Mouse (Mus musculus) heart, embryonic 13.5 days (tissue): ENCODE results near the gene Ranbp9. TPM values are rescaled to one million over a fixed set of nuclear protein-coding genes. Genes with fewer than 3 reads are reported as not detected.

Experiments used
- ATAC-seq: fragments of 200-750 bp; cut with Nextera tagmentation; 2 replicates; pipeline ENCODE4 v1.8.0; 2017; ENCODE audit warnings: moderate TSS enrichment; ENCODE audit not compliant: insufficient number of reproducible peaks, low FRiP score, low TSS enrichment; ENCODE audit errors: extremely low read depth
- H3K27ac ChIP-seq: fragments of 300-500 bp; sonication (generic); replicated peaks from 2 replicates; pipeline ENCODE4 v1.5.1; 2015; ENCODE audit warnings: moderate library complexity, mild to moderate bottlenecking, inconsistent platforms
- H3K27me3 ChIP-seq: fragments of 300-500 bp; sonication (generic); replicated peaks from 2 replicates; pipeline ENCODE4 v1.6.1; 2015; ENCODE audit warnings: mild to moderate bottlenecking, inconsistent platforms
- H3K36me3 ChIP-seq: fragments of 300-500 bp; sonication (generic); 2 replicates; pipeline ENCODE4 v1.6.1; 2015; ENCODE audit warnings: mild to moderate bottlenecking, inconsistent platforms
- H3K4me1 ChIP-seq: fragments of 300-500 bp; sonication (generic); 2 replicates; pipeline ENCODE4 v1.6.1; 2015; ENCODE audit warnings: inconsistent platforms
- H3K4me2 ChIP-seq: fragments of 300-500 bp; sonication (generic); 2 replicates; pipeline ENCODE4 v1.6.1; 2015; ENCODE audit warnings: inconsistent platforms, mild to moderate bottlenecking, moderate library complexity
- H3K4me3 ChIP-seq: fragments of 300-500 bp; sonication (generic); 2 replicates; pipeline ENCODE4 v1.5.1; 2015; ENCODE audit warnings: moderate library complexity, mild to moderate bottlenecking, inconsistent platforms
- H3K9ac ChIP-seq: fragments of 300-500 bp; sonication (generic); 2 replicates; pipeline ENCODE4 v1.6.1; 2015; ENCODE audit warnings: inconsistent platforms, mild to moderate bottlenecking, moderate library complexity
- H3K9me3 ChIP-seq: fragments of 300-500 bp; sonication (generic); 2 replicates; pipeline ENCODE4 v1.6.1; 2016; ENCODE audit warnings: inconsistent platforms
- WGBS: fragments of 180-500 bp; shearing (Covaris S2); methylation state at CpG from one replicate; pipeline ENCODE4 v1.1.7; 2015; ENCODE audit warnings: mixed read lengths; 5-methylcytosine and 5-hydroxymethylcytosine counted together
- polyA plus RNA-seq: library from polyadenylated mRNA; unstranded; fragments of >200 nt; fragmentation: Nextera tagmentation; extraction: Ambion mirVana; gene quantifications from 2 replicates; pipeline ENCODE4 v1.2.1, GENCODE M21; 2015

Gene Ranbp9
- polyA plus RNA-seq, 1 experiment from 2014 or later: 4.9 TPM

DNA sequence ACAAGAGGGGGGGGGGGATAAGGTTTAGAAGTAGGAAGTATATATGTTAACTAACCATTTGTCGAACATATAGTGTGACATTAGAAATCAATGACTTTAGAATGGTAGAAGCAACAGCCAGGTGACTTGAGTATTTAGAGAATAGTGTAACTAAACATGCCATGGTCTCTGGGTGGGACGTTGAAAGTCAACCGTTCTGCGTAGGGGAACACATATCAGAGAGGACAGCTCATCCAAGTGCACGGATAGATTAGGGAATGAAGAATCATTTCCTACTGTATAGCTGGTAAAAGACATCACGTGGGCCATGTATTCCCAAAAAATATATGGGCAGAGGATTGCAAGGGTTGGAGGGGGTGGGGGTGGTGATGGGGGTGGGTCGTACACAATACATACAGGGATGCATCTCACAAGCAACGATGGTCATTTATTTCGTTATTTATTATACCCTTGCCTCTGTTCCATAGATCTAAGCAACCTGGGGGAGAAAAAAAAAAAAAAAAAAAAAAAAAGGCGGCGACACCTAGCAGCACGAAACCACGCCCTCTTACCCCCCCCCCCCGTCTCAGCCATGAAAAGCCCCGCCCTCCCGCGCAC, 83.3 kb downstream of the Ranbp9 start:
- WGBS: 53% methylated on average over 13 of the region's 17 CpGs
- peaks cover 4% of the 10 kb centered on the region; the same call in 1 of the 2 replicates for H3K9me3 ChIP-seq
- H3K36me3 ChIP-seq: peaks cover 62% of the 10 kb centered on the region
- H3K9ac ChIP-seq: peak overlapping the region; percentile 95; the same call in 1 of the 2 replicates
- 0 out of 2 replicates have a peak overlapping the region, but pooled peaks have one; percentile 97 for H3K27ac ChIP-seq
- peaks cover 16% of the 10 kb centered on the region for H3K4me1 ChIP-seq
- no peaks in the 10 kb centered on the region for H3K27me3 ChIP-seq
- H3K4me2 ChIP-seq: peak overlapping the region; percentile 91
- ATAC-seq: no peak
- peak overlapping the region; percentile 89 for H3K4me3 ChIP-seq

- no peaks in the 10 kb centered on the region for H3K4me1 ChIP-seq
- H3K4me2 ChIP-seq: no peak overlapping the region
- H3K9ac ChIP-seq: no peak overlapping the region
- H3K36me3 ChIP-seq: peaks cover 34% of the 10 kb centered on the region
- no peaks in the 10 kb centered on the region for H3K27me3 ChIP-seq
- no peak overlapping the region for H3K27ac ChIP-seq
- no peaks in the 10 kb centered on the region for H3K9me3 ChIP-seq
- ATAC-seq: no peak
- H3K4me3 ChIP-seq: no peak overlapping the region
- 92% methylated on average over 10 of the region's 10 CpGs for WGBS
Measured at GRCm38 (mm10) chr13:43385321-43385720, 95.8 kb downstream of the Ranbp9 start.

- H3K4me2 ChIP-seq: no peak overlapping the region
- H3K4me1 ChIP-seq: no peaks in the 10 kb centered on the region
- no peak overlapping the region for H3K4me3 ChIP-seq
- no peaks in the 10 kb centered on the region for H3K27me3 ChIP-seq
- H3K27ac ChIP-seq: no peak overlapping the region
- no peaks in the 10 kb centered on the region for H3K9me3 ChIP-seq
- 65% methylated on average over 3 of the region's 3 CpGs for WGBS
- peaks cover 53% of the 10 kb centered on the region for H3K36me3 ChIP-seq
- no peak overlapping the region for H3K9ac ChIP-seq
- no peak for ATAC-seq
Measured at GRCm38 (mm10) chr13:43379989-43380388, 101.1 kb downstream of the Ranbp9 start.

DNA sequence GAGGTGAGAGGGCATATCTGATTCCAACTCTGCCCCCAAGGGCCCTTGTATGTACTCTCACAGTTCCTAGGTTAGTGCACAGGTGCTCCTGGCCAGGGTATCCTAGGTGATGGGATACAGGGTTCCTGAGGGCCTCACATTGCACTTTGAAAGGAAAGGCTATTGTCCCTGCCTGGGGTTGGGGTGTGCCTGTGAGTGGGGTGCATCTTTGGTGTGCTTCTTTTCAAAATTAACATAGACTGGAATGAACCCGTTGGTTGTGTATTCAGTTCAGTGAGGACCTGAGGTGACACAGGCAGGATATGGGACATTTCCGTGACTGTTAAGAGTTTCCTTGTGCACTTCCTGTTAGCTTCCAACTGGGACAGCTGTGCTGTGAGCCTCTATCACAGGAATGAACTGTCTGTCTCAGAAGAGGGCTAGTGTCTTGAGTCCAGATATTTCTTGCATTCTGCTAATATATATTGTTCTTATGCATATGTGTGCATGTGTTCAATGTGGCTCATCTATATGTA, 106.1 kb downstream of the Ranbp9 start:
- Histone ChIP-seq H3K36me3 (peaks cover 60% of the 10 kb centered on the region), H3K4me3 (no peak overlapping the region)
- no peak for ATAC-seq

DNA sequence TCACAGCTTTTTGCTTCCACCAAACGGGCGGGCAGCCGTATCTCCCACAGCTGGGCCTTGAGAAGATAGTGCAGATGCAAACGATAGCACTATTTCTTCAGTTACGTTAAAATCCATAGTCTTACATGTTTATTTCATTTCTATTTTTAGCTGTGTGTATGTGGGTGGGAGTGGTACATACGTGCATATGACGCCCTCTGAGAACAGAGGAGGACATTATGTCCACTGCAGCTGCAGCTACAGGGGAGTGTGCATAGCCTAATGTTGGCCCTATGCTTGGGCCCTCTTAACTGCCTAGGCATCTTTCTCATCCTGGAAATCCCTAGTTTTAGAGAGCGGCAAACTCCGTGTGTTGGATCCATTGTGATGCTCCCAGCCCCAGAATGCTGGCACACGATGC, 106.9 kb downstream of the Ranbp9 start:
- WGBS: 79% methylated on average over 10 of the region's 10 CpGs
- no peak overlapping the region for H3K9ac ChIP-seq
- H3K9me3 ChIP-seq: 0 out of 2 replicates have a peak, but pooled peaks cover 7% of the 10 kb centered on the region
- ATAC-seq: no peak
- H3K27me3 ChIP-seq: no peaks in the 10 kb centered on the region
- peaks cover 55% of the 10 kb centered on the region for H3K36me3 ChIP-seq
- H3K27ac ChIP-seq: no peak overlapping the region
- no peak overlapping the region for H3K4me2 ChIP-seq
- no peak overlapping the region for H3K4me3 ChIP-seq
- H3K4me1 ChIP-seq: 0 out of 2 replicates have a peak, but pooled peaks cover 3% of the 10 kb centered on the region

More for the DNA sequence above, 106.1 kb downstream of the Ranbp9 start:
- Histone ChIP-seq H3K27me3 (no peaks in the 10 kb centered on the region), H3K4me1 (0 out of 2 replicates have a peak, but pooled peaks cover 3% of the 10 kb centered on the region), H3K9ac (no peak overlapping the region), H3K27ac (no peak overlapping the region), H3K9me3 (0 out of 2 replicates have a peak, but pooled peaks cover 7% of the 10 kb centered on the region), H3K4me2 (no peak overlapping the region)
- WGBS: 45% methylated on average over 2 of the region's 2 CpGs

GRCm38 (mm10) chr13:43372892-43373291, 108.2 kb downstream of the Ranbp9 start:
- 78% methylated on average over 1 of the region's 1 CpGs for WGBS
- Histone ChIP-seq H3K4me2 (no peak overlapping the region), H3K27me3 (no peaks in the 10 kb centered on the region), H3K4me3 (no peak overlapping the region), H3K4me1 (0 out of 2 replicates have a peak, but pooled peaks cover 3% of the 10 kb centered on the region), H3K9ac (no peak overlapping the region), H3K9me3 (0 out of 2 replicates have a peak, but pooled peaks cover 7% of the 10 kb centered on the region), H3K27ac (no peak overlapping the region), H3K36me3 (peaks cover 47% of the 10 kb centered on the region)
- no peak for ATAC-seq

GRCm38 (mm10) chr13:43370063-43370462, 111.0 kb downstream of the Ranbp9 start:
- no peak for ATAC-seq
- H3K27me3 ChIP-seq: no peaks in the 10 kb centered on the region
- H3K27ac ChIP-seq: no peak overlapping the region
- no peak overlapping the region for H3K4me2 ChIP-seq
- no peak overlapping the region for H3K4me3 ChIP-seq
- WGBS: 71% methylated on average over 6 of the region's 6 CpGs
- H3K9ac ChIP-seq: no peak overlapping the region
- H3K4me1 ChIP-seq: peaks cover 11% of the 10 kb centered on the region
- H3K36me3 ChIP-seq: peaks cover 31% of the 10 kb centered on the region
- 0 out of 2 replicates have a peak, but pooled peaks cover 7% of the 10 kb centered on the region for H3K9me3 ChIP-seq

GRCm38 (mm10) chr13:43365825-43366184, 115.3 kb downstream of the Ranbp9 start:
- no peaks in the 10 kb centered on the region for H3K9me3 ChIP-seq
- ATAC-seq: no peak
- peak overlapping the region; percentile 85 for H3K9ac ChIP-seq
- peak overlapping the region; percentile 68 for H3K4me3 ChIP-seq
- 8% methylated on average over 11 of the region's 11 CpGs for WGBS
- H3K4me2 ChIP-seq: peak overlapping the region; percentile 78
- peaks cover 10% of the 10 kb centered on the region for H3K4me1 ChIP-seq
- peak overlapping the region; percentile 64 for H3K27ac ChIP-seq
- no peaks in the 10 kb centered on the region for H3K27me3 ChIP-seq
- H3K36me3 ChIP-seq: peaks cover 4% of the 10 kb centered on the region

DNA sequence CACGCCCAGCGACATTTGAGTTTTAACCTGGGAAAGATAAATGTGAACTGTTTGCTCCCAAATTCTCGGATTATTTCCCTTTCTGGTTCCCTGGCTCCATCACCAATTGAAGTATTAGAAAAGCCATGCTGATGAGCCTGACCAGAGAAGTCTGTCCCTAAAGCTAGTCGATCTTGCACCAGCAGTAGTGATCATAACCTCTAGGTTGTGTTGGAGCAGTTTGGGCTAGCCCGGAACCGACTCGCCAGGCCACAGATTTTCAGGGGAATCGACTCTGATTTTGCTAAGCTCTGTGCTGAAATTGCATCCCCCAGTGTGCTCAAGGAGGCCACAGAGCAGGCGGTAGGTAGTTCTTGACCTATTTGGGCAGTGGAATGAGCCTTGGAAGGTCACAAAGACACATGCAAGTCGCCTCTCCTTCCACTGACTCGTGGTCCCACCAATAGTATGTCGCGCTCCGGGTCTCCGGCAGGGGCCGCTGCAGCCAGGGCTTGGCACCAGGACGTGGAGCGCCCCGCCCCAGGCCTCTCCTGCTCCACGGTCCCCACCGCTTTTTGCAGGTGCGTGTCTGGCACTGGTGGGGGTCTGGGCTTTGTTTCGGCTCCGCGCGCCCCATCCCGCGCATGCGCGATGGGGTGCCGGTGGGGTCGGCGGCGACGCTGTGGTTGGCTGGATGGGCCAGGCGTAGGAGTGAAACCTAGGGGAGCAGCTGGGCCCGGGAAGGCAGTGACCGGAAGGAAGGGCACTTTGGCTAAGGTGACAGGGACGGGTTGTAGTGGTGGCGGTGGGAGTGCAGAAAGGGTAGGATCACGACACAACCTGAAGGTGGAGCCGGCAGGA, 115.9 kb downstream of the Ranbp9 start, which contains the start of gene Sirt5:
TSS of gene Sirt5 (plus strand) at position 512 of the 840 bp plus-strand sequence.
- H3K4me1 ChIP-seq: peaks cover 10% of the 10 kb centered on the region
- peak within 1 kb of the TSS; percentile 78 for H3K4me2 ChIP-seq
- peak within 1 kb of the TSS; percentile 68 for H3K4me3 ChIP-seq
- no peaks in the 10 kb centered on the region for H3K36me3 ChIP-seq
- WGBS: 14% methylated on average over 42 of the region's 42 CpGs
- peak within 1 kb of the TSS; percentile 85 for H3K9ac ChIP-seq
- H3K9me3 ChIP-seq: no peaks in the 10 kb centered on the region
- peak; percentile 69; the same call in 1 of the 2 replicates for ATAC-seq
- H3K27ac ChIP-seq: peak within 1 kb of the TSS; percentile 64
- H3K27me3 ChIP-seq: no peaks in the 10 kb centered on the region

- Histone ChIP-seq H3K4me1 (peaks cover 10% of the 10 kb centered on the region), H3K27ac (no peak overlapping the region), H3K9ac (no peak overlapping the region), H3K4me3 (no peak overlapping the region), H3K9me3 (no peaks in the 10 kb centered on the region), H3K36me3 (no peaks in the 10 kb centered on the region), H3K4me2 (no peak overlapping the region), H3K27me3 (no peaks in the 10 kb centered on the region)
- 77% methylated on average over 9 of the region's 9 CpGs for WGBS
- no peak for ATAC-seq
Measured at GRCm38 (mm10) chr13:43362353-43362752, 118.7 kb downstream of the Ranbp9 start.

GRCm38 (mm10) chr13:43360534-43360933, 120.5 kb downstream of the Ranbp9 start:
- no peak overlapping the region for H3K4me2 ChIP-seq
- no peak overlapping the region for H3K9ac ChIP-seq
- WGBS: 52% methylated on average over 6 of the region's 6 CpGs
- no peak overlapping the region for H3K27ac ChIP-seq
- H3K36me3 ChIP-seq: no peaks in the 10 kb centered on the region
- no peak for ATAC-seq
- H3K4me1 ChIP-seq: peaks cover 7% of the 10 kb centered on the region
- no peaks in the 10 kb centered on the region for H3K9me3 ChIP-seq
- no peaks in the 10 kb centered on the region for H3K27me3 ChIP-seq
- no peak overlapping the region for H3K4me3 ChIP-seq
